ENCODE assay signal across 15 mouse cellular contexts in genomic region chr11:35505316-35505715, GRCm38 (mm10).
DNase-seq lines count a peak whose midpoint lies in the region; ATAC-seq and TF ChIP-seq lines count a peak whose summit lies in the region.
"Had no signal": no experiment of that assay in that cellular context is flagged by ENCODE, and none has a peak within 500 bp of the region (broad histone marks: within the 10 kb centered on the region; RNA-seq: fewer than 3 reads in every experiment).

No protein-coding gene starts in this region.

- in situ Hi-C loops in CH12.LX (cut with MboI; ENCODE audit: low pct_ligation_motif_present, low pct_unique_long_range_greater_than_20kb, low sequenced_read_pairs) = no loop called here

- no peak for ATAC-seq in hindbrain, embryonic 12.5 days (ENCODE audit: low FRiP score)
- ATAC-seq in hindbrain, embryonic 16.5 days = no peak
- ATAC-seq in granulocyte monocyte progenitor cell, adult 5-6 weeks (replicated peaks; ENCODE audit: poor library complexity, severe bottlenecking) = peak; percentile 74
- no peak for ATAC-seq in kidney, embryonic 14.5 days (ENCODE audit: low FRiP score, low TSS enrichment)
- ATAC-seq: liver, postnatal 0 days had no signal

- no peak overlapping the region for H3K4me3 ChIP-seq in hindbrain, embryonic 12.5 days
- H3K4me3 ChIP-seq in hindbrain, embryonic 16.5 days (ENCODE audit: low read length) = no peak overlapping the region
- no peak overlapping the region for H3K4me3 ChIP-seq in CH12.LX (replicated peaks in 1 of 3; ENCODE audit: low read depth in 2 of 3, low read length in 2 of 3, poor library complexity in 1 of 3)
- H3K4me3 ChIP-seq in kidney, embryonic 14.5 days (ENCODE audit: low read length) = no peak overlapping the region
- H3K4me3 ChIP-seq: limb, embryonic 13.5 days; stomach, embryonic 15.5 days had no signal

- peak overlapping the region; percentile 55 for H3K27ac ChIP-seq in hindbrain, embryonic 12.5 days
- H3K27ac ChIP-seq in hindbrain, embryonic 16.5 days (ENCODE audit: low read depth, low read length) = no peak overlapping the region
- H3K27ac ChIP-seq in CH12.LX (ENCODE audit: insufficient read depth, low read depth) = no peak overlapping the region
- no peak overlapping the region for H3K27ac ChIP-seq in kidney, embryonic 14.5 days (ENCODE audit: low read depth, low read length)
- H3K27ac ChIP-seq: limb, embryonic 13.5 days; stomach, embryonic 15.5 days had no signal

- no peaks in the 10 kb centered on the region for H3K27me3 ChIP-seq in hindbrain, embryonic 12.5 days
- H3K27me3 ChIP-seq in hindbrain, embryonic 16.5 days (replicated peaks; ENCODE audit: control insufficient read depth, insufficient read depth, low read length) = no peaks in the 10 kb centered on the region; the same call in 1 of the 2 replicates
- H3K27me3 ChIP-seq in CH12.LX (replicated peaks) = no peaks in the 10 kb centered on the region
- no peaks in the 10 kb centered on the region for H3K27me3 ChIP-seq in kidney, embryonic 14.5 days (ENCODE audit: control insufficient read depth, insufficient read depth, low read length)
- H3K27me3 ChIP-seq: limb, embryonic 13.5 days; stomach, embryonic 15.5 days had no signal

- no peak overlapping the region for H3K4me2 ChIP-seq in hindbrain, embryonic 12.5 days (replicated peaks)
- H3K4me2 ChIP-seq in hindbrain, embryonic 16.5 days (ENCODE audit: low read length) = no peak overlapping the region
- 0 out of 2 replicates have a peak overlapping the region, but pooled peaks have one; percentile 18 for H3K4me2 ChIP-seq in CH12.LX (ENCODE audit: insufficient read depth, low read depth, poor library complexity, severe bottlenecking)
- no peak overlapping the region for H3K4me2 ChIP-seq in kidney, embryonic 14.5 days (replicated peaks; ENCODE audit: low read depth, low read length)
- H3K4me2 ChIP-seq: limb, embryonic 13.5 days; stomach, embryonic 15.5 days had no signal

- no peak for TF ChIP-seq POLR2A in CH12.LX (IDR thresholded peaks at IDR 0.05; ENCODE audit: low read depth, low read length)

- TF ChIP-seq EP300 in CH12.LX (IDR thresholded peaks at IDR 0.05; ENCODE audit: low read length) = no peak

- 25% methylated on average over 4 of the region's 4 CpGs for WGBS in hindbrain, embryonic 12.5 days
- 56% methylated on average over 4 of the region's 4 CpGs for WGBS in hindbrain, embryonic 16.5 days
- 66% methylated on average over 4 of the region's 4 CpGs for WGBS in kidney, embryonic 14.5 days

- no peak for TF ChIP-seq CTCF in CH12.LX (conservative IDR thresholded peaks at IDR 0.05 in 1 of 2, IDR thresholded peaks at IDR 0.05 in 1 of 2; ENCODE audit: low read depth in 2 of 2, low read length in 2 of 2)

- H3K4me1 ChIP-seq in hindbrain, embryonic 12.5 days = peaks cover 64% of the 10 kb centered on the region
- peaks cover 5% of the 10 kb centered on the region; the same call in 1 of the 2 replicates for H3K4me1 ChIP-seq in hindbrain, embryonic 16.5 days (ENCODE audit: control insufficient read depth, insufficient read depth, low read depth, low read length)
- peaks cover 0 to 27% of the 10 kb centered on the region in 2 experiments; a peak in 2 of 4 replicates for H3K4me1 ChIP-seq in CH12.LX (ENCODE audit: control insufficient read depth in 1 of 2, insufficient read depth in 2 of 2)
- H3K4me1 ChIP-seq in kidney, embryonic 14.5 days (ENCODE audit: control insufficient read depth, insufficient read depth, low read length) = peaks cover 8% of the 10 kb centered on the region; the same call in 1 of the 2 replicates
- H3K4me1 ChIP-seq: stomach, embryonic 15.5 days had no signal

- H3K9ac ChIP-seq in hindbrain, embryonic 12.5 days = no peak overlapping the region
- H3K9ac ChIP-seq in hindbrain, embryonic 16.5 days (ENCODE audit: low read depth, low read length) = no peak overlapping the region
- H3K9ac ChIP-seq in CH12.LX (ENCODE audit: insufficient read depth, low read depth) = no peak overlapping the region
- H3K9ac ChIP-seq in kidney, embryonic 14.5 days (ENCODE audit: low read depth, low read length) = no peak overlapping the region
- H3K9ac ChIP-seq: limb, embryonic 13.5 days; liver, postnatal 0 days; stomach, embryonic 15.5 days had no signal

- no peaks in the 10 kb centered on the region for H3K9me3 ChIP-seq in hindbrain, embryonic 12.5 days (replicated peaks)
- H3K9me3 ChIP-seq in hindbrain, embryonic 16.5 days (ENCODE audit: control insufficient read depth, low read length) = no peaks in the 10 kb centered on the region
- no peaks in the 10 kb centered on the region for H3K9me3 ChIP-seq in CH12.LX (replicated peaks; ENCODE audit: low read length)
- no peaks in the 10 kb centered on the region for H3K9me3 ChIP-seq in kidney, embryonic 14.5 days (ENCODE audit: control insufficient read depth, low read length)
- H3K9me3 ChIP-seq: limb, embryonic 13.5 days; stomach, embryonic 15.5 days had no signal

- dilution Hi-C loops in CH12.LX (cut with MboI; ENCODE audit: extremely low pct_ligation_motif_present, extremely low pct_unique_long_range_greater_than_20kb, low sequenced_read_pairs) = no loop called here

- no peaks in the 10 kb centered on the region for H3K36me3 ChIP-seq in hindbrain, embryonic 12.5 days
- no peaks in the 10 kb centered on the region for H3K36me3 ChIP-seq in hindbrain, embryonic 16.5 days (ENCODE audit: control insufficient read depth, insufficient read depth, low read length)
- H3K36me3 ChIP-seq in CH12.LX (replicated peaks in 1 of 2; ENCODE audit: control insufficient read depth in 1 of 2, insufficient read depth in 1 of 2, low read length in 1 of 2) = no peaks in the 10 kb centered on the region
- H3K36me3 ChIP-seq in kidney, embryonic 14.5 days (ENCODE audit: control insufficient read depth, insufficient read depth, low read length) = no peaks in the 10 kb centered on the region
- H3K36me3 ChIP-seq: limb, embryonic 13.5 days; stomach, embryonic 15.5 days had no signal

- no peaks in the 10 kb centered on the region for H3K79me2 ChIP-seq in CH12.LX (replicated peaks; ENCODE audit: control insufficient read depth, extremely low read depth, insufficient read depth, poor library complexity, severe bottlenecking)

- TF ChIP-seq RAD21 in CH12.LX (IDR thresholded peaks at IDR 0.05; ENCODE audit: low read depth, low read length) = no peak

- DNase-seq in CH12.LX (ENCODE audit: extremely low read depth) = no peak
- DNase-seq in thymus, postnatal 0 days (ENCODE audit: low spot score) = peak; percentile 58
- no peak for DNase-seq in B cell, adult 2 months
- DNase-seq: adrenal gland, adult 8-10 months; cerebellum, adult 8-10 months; kidney, adult 11 months; liver, postnatal 0 days; lung, postnatal 36 days; right cerebral cortex, postnatal 25 days had no signal

TF ChIP-seq in CH12.LX, 34 proteins besides CTCF, POLR2A, EP300 and RAD21:
- TF ChIP-seq MAX (IDR thresholded peaks at IDR 0.05; ENCODE audit: low read length) = peak; percentile 39; the same call in 1 of the 2 replicates
- no peak for TF ChIP-seq NELFE (IDR thresholded peaks at IDR 0.05; ENCODE audit: low read depth, low read length)
- 0 out of 2 replicates have a peak, but pooled peaks have one; percentile 32 for TF ChIP-seq BHLHE40 (IDR thresholded peaks at IDR 0.05; ENCODE audit: low read depth, low read length)
- 0 out of 2 replicates have a peak, but pooled peaks have one; percentile 3 for TF ChIP-seq IRF4 (IDR thresholded peaks at IDR 0.05; ENCODE audit: low read depth, low read length)
